Mouse (Mus musculus) hindlimb bud, embryonic 11.5 days (tissue): ENCODE results near the gene Mdm2.
A peak's percentile ranks its signal among the peaks of the same experiment; 100 is the strongest.
"Not testable (repeated sequence)": the region's sequence is repeated elsewhere in the genome, so short reads cannot be mapped to it uniquely, and the experiment has no call there.

Experiments used
- DNase-seq: peaks from one replicate; pipeline ENCODE4 v3.0.0-alpha.2; 2012; ENCODE audit warnings: low read depth, low spot score; ENCODE audit errors: extremely low spot score

The Mdm2 gene

GRCm38 (mm10) chr10:117749050-117749686 lies 38.6 kb upstream of the Mdm2 start:
- DNase-seq, result no peak

- DNase-seq, result no peak
These were observed 37.9 kb upstream of the Mdm2 start for GRCm38 (mm10) chr10:117748276-117749049.

- DNase-seq, result no peak
These were observed 37.2 kb upstream of the Mdm2 start for GRCm38 (mm10) chr10:117747711-117748110.

GRCm38 (mm10) chr10:117746297-117746883 lies 35.8 kb upstream of the Mdm2 start, which contains the start of gene Slc35e3:
Slc35e3 (minus strand) TSS chr10:117746365.
- peak; percentile 54 for DNase-seq

GRCm38 (mm10) chr10:117745570-117746296 lies 35.2 kb upstream of the Mdm2 start:
- DNase-seq, result not testable (repeated sequence)

- DNase-seq, result no peak
These were observed 33.4 kb upstream of the Mdm2 start for GRCm38 (mm10) chr10:117743917-117744316.

- no peak for DNase-seq
These were observed 32.6 kb upstream of the Mdm2 start for GRCm38 (mm10) chr10:117743182-117743581.

- DNase-seq, result no peak
These were observed 32.1 kb upstream of the Mdm2 start for GRCm38 (mm10) chr10:117742618-117743017.

GRCm38 (mm10) chr10:117741698-117742475 lies 31.3 kb upstream of the Mdm2 start:
- no peak for DNase-seq

GRCm38 (mm10) chr10:117740921-117741320 lies 30.4 kb upstream of the Mdm2 start:
- no peak for DNase-seq

- no peak for DNase-seq
These were observed 29.6 kb upstream of the Mdm2 start for GRCm38 (mm10) chr10:117740171-117740570.

GRCm38 (mm10) chr10:117739648-117739948 lies 29.0 kb upstream of the Mdm2 start:
- DNase-seq, result no peak

GRCm38 (mm10) chr10:117738928-117739647 lies 28.5 kb upstream of the Mdm2 start:
- DNase-seq, result no peak

GRCm38 (mm10) chr10:117738140-117738921 lies 27.8 kb upstream of the Mdm2 start:
- DNase-seq, result no peak

- DNase-seq, result not testable (repeated sequence)
These were observed 26.9 kb upstream of the Mdm2 start for GRCm38 (mm10) chr10:117737498-117737897.

GRCm38 (mm10) chr10:117737075-117737474 lies 26.5 kb upstream of the Mdm2 start:
- no peak for DNase-seq

GRCm38 (mm10) chr10:117736573-117736972 lies 26.0 kb upstream of the Mdm2 start:
- no peak for DNase-seq

GRCm38 (mm10) chr10:117735396-117735795 lies 24.8 kb upstream of the Mdm2 start:
- DNase-seq, result not testable (repeated sequence)
